Mouse (Mus musculus): ENCODE measurements at regions not wholly inside any gene's neighbourhood (a gene's known extent, or its start where the extent isn't known, plus 50 kb on each side); places are given as distances from the start of the nearest gene placed in this dataset.

DNA sequence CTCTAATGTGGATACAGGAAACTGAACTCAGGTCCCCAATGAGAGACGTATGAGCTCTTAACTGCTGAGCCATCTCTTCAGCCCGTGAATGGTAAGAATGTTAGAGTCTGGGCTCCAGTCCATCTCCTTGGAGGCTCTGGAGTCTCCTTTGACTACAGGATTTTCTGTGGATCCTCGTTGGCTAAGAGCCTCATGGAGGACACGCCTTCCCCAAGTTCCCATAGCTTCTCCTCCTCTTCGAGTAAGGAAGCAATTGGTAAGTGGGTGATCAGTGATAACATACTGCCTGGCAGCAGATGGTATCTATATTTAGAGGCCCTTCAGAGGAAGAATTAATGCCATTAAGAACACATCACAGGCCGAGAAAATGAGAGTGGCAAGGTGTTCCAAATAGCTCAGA lies 164.5 kb upstream of the Castor2 start:
- in situ Hi-C loops (cut with MboI; ENCODE audit: low pct_ligation_motif_present, low pct_unique_long_range_greater_than_20kb, low sequenced_read_pairs) = no loop called here

GRCm38 (mm10) chr5:133930101-133930500 lies 169.4 kb upstream of the Castor2 start:
- no peak overlapping the region for H3K4me2 ChIP-seq (ENCODE audit: insufficient read depth, low read depth, poor library complexity, severe bottlenecking)
- no peak overlapping the region for H3K27ac ChIP-seq (ENCODE audit: insufficient read depth, low read depth)
- DNase-seq (ENCODE audit: extremely low read depth) = no peak
- H3K9me3 ChIP-seq (replicated peaks; ENCODE audit: low read length) = peaks cover 80% of the 10 kb centered on the region
- H3K27me3 ChIP-seq (replicated peaks) = no peaks in the 10 kb centered on the region
- TF ChIP-seq MAZ (IDR thresholded peaks at IDR 0.05; ENCODE audit: low read depth, low read length) = no peak
- no peak for TF ChIP-seq USF1 (IDR thresholded peaks at IDR 0.05; ENCODE audit: low read depth, low read length)
- TF ChIP-seq ZMIZ1 (IDR thresholded peaks at IDR 0.05; ENCODE audit: low read depth, low read length) = no peak
- no peak for TF ChIP-seq CTCF (conservative IDR thresholded peaks at IDR 0.05 in 1 of 2, IDR thresholded peaks at IDR 0.05 in 1 of 2; ENCODE audit: low read depth in 2 of 2, low read length in 2 of 2)
- dilution Hi-C loops (cut with MboI; ENCODE audit: extremely low pct_ligation_motif_present, extremely low pct_unique_long_range_greater_than_20kb, low sequenced_read_pairs) = no loop called here
- no peaks in the 10 kb centered on the region for H3K4me1 ChIP-seq (ENCODE audit: control insufficient read depth in 1 of 2, insufficient read depth in 2 of 2)
- H3K79me2 ChIP-seq (replicated peaks; ENCODE audit: control insufficient read depth, extremely low read depth, insufficient read depth, poor library complexity, severe bottlenecking) = no peaks in the 10 kb centered on the region
- H3K36me3 ChIP-seq (replicated peaks in 1 of 2; ENCODE audit: control insufficient read depth in 1 of 2, insufficient read depth in 1 of 2, low read length in 1 of 2) = no peaks in the 10 kb centered on the region
- H3K4me3 ChIP-seq (replicated peaks in 1 of 3; ENCODE audit: low read depth in 2 of 3, low read length in 2 of 3, poor library complexity in 1 of 3) = no peak overlapping the region
- H3K9ac ChIP-seq (ENCODE audit: insufficient read depth, low read depth) = no peak overlapping the region
- in situ Hi-C loops (cut with MboI; ENCODE audit: low pct_ligation_motif_present, low pct_unique_long_range_greater_than_20kb, low sequenced_read_pairs) = no loop called here

More for the DNA sequence above, 164.5 kb upstream of the Castor2 start:
- Histone ChIP-seq H3K9ac (ENCODE audit: insufficient read depth, low read depth) (no peak overlapping the region), H3K27me3 (replicated peaks) (no peaks in the 10 kb centered on the region), H3K4me2 (ENCODE audit: insufficient read depth, low read depth, poor library complexity, severe bottlenecking) (no peak overlapping the region), H3K4me1 (ENCODE audit: control insufficient read depth in 1 of 2, insufficient read depth in 2 of 2) (no peaks in the 10 kb centered on the region), H3K79me2 (replicated peaks; ENCODE audit: control insufficient read depth, extremely low read depth, insufficient read depth, poor library complexity, severe bottlenecking) (no peaks in the 10 kb centered on the region), H3K4me3 (replicated peaks in 1 of 3; ENCODE audit: low read depth in 2 of 3, low read length in 2 of 3, poor library complexity in 1 of 3) (no peak overlapping the region), H3K9me3 (replicated peaks; ENCODE audit: low read length) (peaks cover 84% of the 10 kb centered on the region), H3K27ac (ENCODE audit: insufficient read depth, low read depth) (no peak overlapping the region), H3K36me3 (replicated peaks in 1 of 2; ENCODE audit: control insufficient read depth in 1 of 2, insufficient read depth in 1 of 2, low read length in 1 of 2) (no peaks in the 10 kb centered on the region)
- TF ChIP-seq JUN (IDR thresholded peaks at IDR 0.05; ENCODE audit: insufficient read depth, low read depth, low read length) (no peak), MEF2A (IDR thresholded peaks at IDR 0.05; ENCODE audit: borderline replicate concordance, low read depth, low read length) (no peak), NELFE (IDR thresholded peaks at IDR 0.05; ENCODE audit: low read depth, low read length) (no peak), SIN3A (IDR thresholded peaks at IDR 0.05; ENCODE audit: low read length) (no peak), KAT2A (IDR thresholded peaks at IDR 0.05; ENCODE audit: insufficient replicate concordance, low read length) (no peak), NRF1 (IDR thresholded peaks at IDR 0.05; ENCODE audit: low read depth, low read length) (no peak), POLR2AphosphoS2 (IDR thresholded peaks at IDR 0.05; ENCODE audit: low read depth, low read length) (no peak), PAX5 (IDR thresholded peaks at IDR 0.05; ENCODE audit: low read length) (no peak), MAZ (IDR thresholded peaks at IDR 0.05; ENCODE audit: low read depth, low read length) (no peak), RCOR1 (conservative IDR thresholded peaks at IDR 0.05; ENCODE audit: low read depth, low read length) (no peak), EP300 (IDR thresholded peaks at IDR 0.05; ENCODE audit: low read length) (no peak), MAFK (IDR thresholded peaks at IDR 0.05; ENCODE audit: insufficient replicate concordance, low read length) (no peak)
- dilution Hi-C loops (cut with MboI; ENCODE audit: extremely low pct_ligation_motif_present, extremely low pct_unique_long_range_greater_than_20kb, low sequenced_read_pairs) = no loop called here
- no peak for DNase-seq (ENCODE audit: extremely low read depth)

DNA sequence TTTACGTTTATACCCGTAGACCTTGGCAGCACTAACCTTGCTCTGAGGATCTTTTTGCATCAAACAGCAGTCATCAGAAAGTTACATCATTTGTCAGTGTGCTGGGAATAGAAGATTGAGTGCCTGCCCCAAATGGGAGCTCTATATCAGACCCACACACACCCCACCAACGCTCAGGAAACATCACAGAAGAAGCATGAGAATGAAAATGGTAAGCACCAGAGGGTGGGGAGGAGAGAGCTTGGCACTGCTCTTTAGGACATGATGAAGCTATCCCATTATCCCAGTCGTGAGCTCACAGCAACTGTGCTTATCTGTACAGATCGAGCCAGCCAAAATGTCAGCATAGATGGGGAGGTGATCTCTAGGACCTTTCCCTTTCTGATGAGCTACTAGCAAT lies 172.5 kb upstream of the Castor2 start:
- Histone ChIP-seq H3K79me2 (replicated peaks; ENCODE audit: control insufficient read depth, extremely low read depth, insufficient read depth, poor library complexity, severe bottlenecking) (no peaks in the 10 kb centered on the region), H3K9me3 (replicated peaks; ENCODE audit: low read length) (peaks cover 71% of the 10 kb centered on the region), H3K36me3 (replicated peaks in 1 of 2; ENCODE audit: control insufficient read depth in 1 of 2, insufficient read depth in 1 of 2, low read length in 1 of 2) (no peaks in the 10 kb centered on the region), H3K4me3 (replicated peaks in 1 of 3; ENCODE audit: low read depth in 2 of 3, low read length in 2 of 3, poor library complexity in 1 of 3) (no peak overlapping the region), H3K4me2 (ENCODE audit: insufficient read depth, low read depth, poor library complexity, severe bottlenecking) (no peak overlapping the region), H3K9ac (ENCODE audit: insufficient read depth, low read depth) (no peak overlapping the region), H3K27me3 (replicated peaks) (no peaks in the 10 kb centered on the region), H3K27ac (ENCODE audit: insufficient read depth, low read depth) (no peak overlapping the region), H3K4me1 (ENCODE audit: control insufficient read depth in 1 of 2, insufficient read depth in 2 of 2) (no peaks in the 10 kb centered on the region)
- in situ Hi-C loops (cut with MboI; ENCODE audit: low pct_ligation_motif_present, low pct_unique_long_range_greater_than_20kb, low sequenced_read_pairs) (no loop called here), dilution Hi-C loops (cut with MboI; ENCODE audit: extremely low pct_ligation_motif_present, extremely low pct_unique_long_range_greater_than_20kb, low sequenced_read_pairs) (no loop called here)
- TF ChIP-seq HCFC1 (IDR thresholded peaks at IDR 0.05; ENCODE audit: low read depth, low read length) (no peak), CHD2 (IDR thresholded peaks at IDR 0.05; ENCODE audit: low read length) (no peak), USF2 (conservative IDR thresholded peaks at IDR 0.05; ENCODE audit: low read depth, low read length) (no peak), ZNF384 (IDR thresholded peaks at IDR 0.05; ENCODE audit: low read depth, low read length) (no peak), MYC (IDR thresholded peaks at IDR 0.05; ENCODE audit: low read depth, low read length) (no peak), BHLHE40 (IDR thresholded peaks at IDR 0.05; ENCODE audit: low read depth, low read length) (no peak), POLR2AphosphoS2 (IDR thresholded peaks at IDR 0.05; ENCODE audit: low read depth, low read length) (no peak), SIN3A (IDR thresholded peaks at IDR 0.05; ENCODE audit: low read length) (no peak), MEF2A (IDR thresholded peaks at IDR 0.05; ENCODE audit: borderline replicate concordance, low read depth, low read length) (no peak), ELF1 (IDR thresholded peaks at IDR 0.05; ENCODE audit: low read depth, low read length) (no peak), ZC3H11A (IDR thresholded peaks at IDR 0.05; ENCODE audit: low read depth, low read length) (no peak), NELFE (IDR thresholded peaks at IDR 0.05; ENCODE audit: low read depth, low read length) (no peak), EP300 (IDR thresholded peaks at IDR 0.05; ENCODE audit: low read length) (no peak), RCOR1 (conservative IDR thresholded peaks at IDR 0.05; ENCODE audit: low read depth, low read length) (no peak), MAZ (IDR thresholded peaks at IDR 0.05; ENCODE audit: low read depth, low read length) (no peak), MXI1 (IDR thresholded peaks at IDR 0.05; ENCODE audit: low read depth, low read length) (no peak), PAX5 (IDR thresholded peaks at IDR 0.05; ENCODE audit: low read length) (no peak), SMC3 (IDR thresholded peaks at IDR 0.05; ENCODE audit: low read depth, low read length) (no peak)
- DNase-seq (ENCODE audit: extremely low read depth) = no peak

Data from CH12.LX (cell line).